Mouse (Mus musculus) monocyte, adult 59 days (primary cell): ENCODE results near the gene Tcl1. TPM values are rescaled to one million over a fixed set of nuclear protein-coding genes. Genes with fewer than 3 reads are reported as not detected.

Experiments
- total RNA-seq, 2 experiments: library from RNA; stranded (reverse); gene quantifications; one replicate each; pipeline ENCODE4 v1.2.4; 2023

The Tcl1 gene
- not detected for total RNA-seq

DNA sequence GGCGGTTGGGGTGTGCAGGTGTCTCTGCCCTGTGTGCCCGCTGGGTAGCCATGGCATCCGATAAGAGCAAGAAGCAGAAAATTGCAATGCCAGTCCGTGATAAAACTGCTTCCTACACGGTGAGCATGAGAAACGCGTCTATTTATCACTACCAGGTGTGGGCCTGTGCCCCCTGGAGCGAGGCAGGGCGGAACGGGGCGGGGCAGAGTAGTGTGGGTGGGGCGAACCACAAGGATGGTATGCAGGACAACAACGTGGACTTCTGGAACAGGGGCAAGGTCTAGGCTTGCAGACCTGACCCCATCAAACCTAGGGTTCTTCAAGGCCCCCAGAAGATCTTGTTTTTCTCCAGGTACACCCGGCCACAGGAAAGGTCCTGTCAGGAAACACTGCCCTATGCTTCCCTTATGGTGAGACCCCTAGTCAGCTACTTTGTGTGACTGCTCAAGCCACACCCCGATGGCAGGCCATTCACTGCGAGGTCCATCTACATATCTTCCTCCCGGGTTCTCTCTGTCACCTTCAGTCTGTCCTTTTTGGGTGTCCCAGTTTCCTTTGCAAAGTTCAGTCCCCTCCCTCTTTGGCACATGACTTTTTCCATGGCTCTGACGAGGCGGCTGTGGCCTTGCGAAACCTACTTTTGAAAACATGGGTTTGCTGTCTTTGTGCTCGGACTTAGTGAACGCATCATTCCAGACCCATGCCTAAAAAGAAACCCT is at the start of gene Tcl1:
Gene Tcl1, minus strand, starts transcription at position 193 of the 719 bp plus-strand sequence.

DNA sequence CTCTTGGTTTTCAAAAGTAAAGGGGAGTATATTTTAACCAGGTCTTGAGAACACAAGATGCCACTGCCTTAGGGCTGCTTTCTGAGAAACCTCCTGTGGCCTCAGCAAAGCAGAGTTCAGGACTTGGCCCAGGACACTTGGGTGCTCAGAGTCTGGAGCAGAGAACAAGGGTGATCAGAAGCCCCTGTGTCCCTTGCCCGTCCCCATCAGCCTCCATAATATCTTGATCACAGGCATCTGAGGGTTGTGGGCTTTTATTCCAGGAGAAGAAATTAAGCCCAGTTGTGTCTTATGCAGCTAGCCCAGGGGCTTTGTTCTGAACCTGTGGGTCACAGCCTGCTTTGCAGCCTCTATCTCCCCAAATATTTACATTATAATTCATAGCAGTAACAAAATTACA is 20.9 kb downstream of the Tcl1 start, which contains the start of gene Tcl1b4:
Gene Tcl1b4, plus strand, starts transcription at position 301 of the 400 bp plus-strand sequence.

DNA sequence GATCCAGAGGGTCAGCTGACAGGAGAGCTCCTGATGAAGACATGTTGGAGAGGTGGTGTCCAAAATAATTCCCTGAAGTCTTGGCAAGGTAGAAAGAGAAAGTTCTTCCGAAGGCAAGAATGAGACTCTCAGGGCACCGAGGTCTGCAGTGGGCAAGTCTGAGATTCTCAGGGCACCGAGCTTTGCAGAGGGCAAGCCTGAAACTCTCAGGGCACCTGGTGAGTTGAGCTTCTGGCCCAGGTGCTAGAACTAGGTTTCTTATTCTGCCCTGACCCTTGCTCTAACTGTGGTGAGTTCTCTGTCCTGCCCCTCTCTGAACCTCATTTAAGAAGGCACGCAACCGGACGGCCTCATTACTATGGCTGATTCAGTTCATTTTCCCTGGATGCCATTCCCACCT is 31.9 kb downstream of the Tcl1 start, which contains the start of gene Tcl1b3:
Gene Tcl1b3, plus strand, starts transcription at position 301 of the 400 bp plus-strand sequence.

DNA sequence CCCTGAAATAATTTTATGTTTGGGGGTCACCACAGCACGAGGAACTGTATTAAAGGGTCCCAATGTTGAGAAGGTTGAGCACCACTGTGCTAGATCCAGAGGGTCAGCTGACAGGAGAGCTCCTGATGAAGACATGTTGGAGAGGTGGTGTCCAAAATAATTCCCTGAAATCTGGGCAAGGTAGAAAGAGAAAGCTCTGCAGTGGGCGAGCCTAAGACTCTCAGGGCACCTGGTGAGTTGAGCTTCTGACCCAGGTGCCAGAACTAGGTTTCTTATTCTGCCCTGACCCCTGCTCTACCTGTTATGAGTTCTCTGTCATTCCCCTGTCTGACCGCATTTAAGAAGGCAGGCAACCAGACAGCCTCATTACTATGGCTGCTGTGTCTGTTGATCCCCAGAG is 46.5 kb downstream of the Tcl1 start, which contains the start of gene Tcl1b5:
Gene Tcl1b5, plus strand, starts transcription at position 301 of the 400 bp plus-strand sequence.

Other genes starting within 250 kb of the Tcl1 start
- 10 to 100 TPM; 70.5 to 77.5 TPM for gene Syne3, start 213.0 kb downstream of the Tcl1 start, total RNA-seq
- gene Glrx5, start 190.1 kb downstream of the Tcl1 start, total RNA-seq, result 10 to 100 TPM; 23.9 to 24.0 TPM
- gene Tcl1b2, start 76.8 kb downstream of the Tcl1 start, total RNA-seq, result not detected
- not detected for gene Tcl1b1, start 63.1 kb downstream of the Tcl1 start, total RNA-seq
- not detected for gene Tcl1b5, start 46.4 kb downstream of the Tcl1 start, total RNA-seq
- gene Tcl1b3, start 31.8 kb downstream of the Tcl1 start, total RNA-seq, result not detected
- not detected for gene Tcl1b4, start 20.8 kb downstream of the Tcl1 start, total RNA-seq
- gene Tunar, start 111.1 kb upstream of the Tcl1 start, total RNA-seq, result not detected
- not detected for gene D430019H16Rik, start 231.1 kb upstream of the Tcl1 start, total RNA-seq